Mouse (Mus musculus) induced T-regulatory cell, adult 2 months (primary cell): Measurements from ENCODE around the gene Vamp2.

Source experiments
- DNase-seq: peaks from one replicate; pipeline ENCODE4 v3.0.0-alpha.2; 2012; ENCODE audit warnings: low read depth

The Vamp2 gene

DNA sequence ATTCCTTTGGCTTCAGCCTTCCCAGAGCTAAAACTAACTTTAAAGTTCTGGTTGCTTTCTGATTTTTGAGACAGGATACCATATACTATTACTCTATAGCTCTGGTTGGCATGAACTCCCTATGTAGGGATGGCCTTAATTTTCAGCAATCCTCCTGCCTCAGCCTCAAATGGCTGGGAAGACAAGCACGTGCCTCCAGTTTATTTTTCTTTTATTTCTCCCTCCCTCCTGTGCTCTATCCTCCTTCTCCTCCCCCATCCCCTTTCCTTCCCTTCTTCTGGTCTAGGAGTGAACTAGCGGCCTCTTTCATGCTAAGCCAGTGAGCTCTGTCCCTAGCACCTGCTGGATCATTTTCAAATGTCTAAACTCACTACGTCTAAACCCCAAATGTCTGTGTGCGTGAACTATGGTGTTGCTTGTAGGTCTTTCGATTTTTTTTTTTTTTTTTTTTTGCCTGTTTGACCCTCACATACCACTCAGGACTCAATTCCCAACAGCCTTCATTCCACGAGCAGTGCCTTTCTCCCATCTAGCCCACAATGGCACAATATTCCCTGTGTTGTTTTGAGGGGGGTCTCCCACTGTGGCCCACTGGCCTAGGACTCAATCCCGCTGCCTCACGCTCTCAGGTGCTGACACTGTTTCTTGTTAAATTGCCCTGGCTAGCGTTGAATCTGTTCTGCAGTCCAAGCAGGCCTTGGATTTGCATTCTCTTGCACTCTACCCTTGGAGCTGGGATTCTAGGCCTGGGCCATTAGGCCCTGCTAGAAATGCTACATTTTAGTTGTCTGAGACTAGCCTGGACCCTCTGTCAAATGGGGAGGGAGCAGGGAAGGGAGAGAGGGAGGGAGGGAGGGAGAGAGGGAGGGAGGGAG, 23.8 kb upstream of the Vamp2 start:
- DNase-seq: no peak

DNA sequence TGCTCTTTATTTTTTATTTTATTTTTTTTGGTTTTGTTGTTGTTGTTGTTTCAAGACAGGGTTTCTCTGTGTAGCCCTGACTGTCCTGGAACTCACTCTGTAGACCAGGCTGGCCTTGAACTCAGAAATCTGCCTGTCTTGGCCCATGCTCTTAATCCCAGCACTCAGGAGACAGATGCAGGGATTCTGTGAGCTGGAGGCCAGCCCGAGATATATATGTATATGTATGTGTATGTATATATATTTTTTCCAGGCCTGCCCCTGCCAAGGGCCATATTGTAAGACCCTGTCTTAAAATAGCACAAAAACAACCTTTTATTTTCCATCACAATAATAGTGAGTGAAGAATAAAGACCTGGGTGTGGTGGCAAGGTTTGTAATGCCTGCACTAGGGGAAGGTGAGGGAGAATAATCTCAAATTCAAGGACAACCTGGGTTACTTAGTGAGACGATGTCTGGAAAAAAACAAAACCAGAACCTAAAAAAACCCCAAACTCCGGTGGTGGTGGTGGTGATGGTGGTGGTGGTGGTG, 22.8 kb upstream of the Vamp2 start:
- DNase-seq: no peak

GRCm38 (mm10) chr11:69066163-69066861, 22.0 kb upstream of the Vamp2 start:
- DNase-seq: peak; percentile 66

DNA sequence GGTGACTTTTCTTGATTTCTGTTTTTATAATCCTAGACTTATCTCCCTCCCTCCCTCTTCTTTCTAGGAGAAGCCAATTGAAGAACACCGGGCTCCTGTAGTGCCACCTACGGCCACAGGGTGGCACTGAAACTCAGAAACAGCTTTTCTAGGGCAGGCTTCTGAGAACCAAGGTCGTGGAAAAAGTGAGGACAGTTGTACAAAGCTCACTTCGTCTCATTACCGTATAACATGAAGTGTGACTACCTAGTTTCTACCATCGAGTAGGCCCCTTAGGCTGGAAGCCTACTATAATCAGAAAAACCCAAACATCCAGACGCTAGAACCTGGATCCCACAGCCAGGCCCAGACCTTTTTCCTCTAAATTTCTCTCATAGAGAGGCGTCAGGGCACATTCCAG, 21.3 kb upstream of the Vamp2 start:
- DNase-seq: peak; percentile 93

GRCm38 (mm10) chr11:69067601-69068000, 20.7 kb upstream of the Vamp2 start:
- no peak for DNase-seq

GRCm38 (mm10) chr11:69070093-69070492, 18.2 kb upstream of the Vamp2 start:
- DNase-seq: no peak

DNA sequence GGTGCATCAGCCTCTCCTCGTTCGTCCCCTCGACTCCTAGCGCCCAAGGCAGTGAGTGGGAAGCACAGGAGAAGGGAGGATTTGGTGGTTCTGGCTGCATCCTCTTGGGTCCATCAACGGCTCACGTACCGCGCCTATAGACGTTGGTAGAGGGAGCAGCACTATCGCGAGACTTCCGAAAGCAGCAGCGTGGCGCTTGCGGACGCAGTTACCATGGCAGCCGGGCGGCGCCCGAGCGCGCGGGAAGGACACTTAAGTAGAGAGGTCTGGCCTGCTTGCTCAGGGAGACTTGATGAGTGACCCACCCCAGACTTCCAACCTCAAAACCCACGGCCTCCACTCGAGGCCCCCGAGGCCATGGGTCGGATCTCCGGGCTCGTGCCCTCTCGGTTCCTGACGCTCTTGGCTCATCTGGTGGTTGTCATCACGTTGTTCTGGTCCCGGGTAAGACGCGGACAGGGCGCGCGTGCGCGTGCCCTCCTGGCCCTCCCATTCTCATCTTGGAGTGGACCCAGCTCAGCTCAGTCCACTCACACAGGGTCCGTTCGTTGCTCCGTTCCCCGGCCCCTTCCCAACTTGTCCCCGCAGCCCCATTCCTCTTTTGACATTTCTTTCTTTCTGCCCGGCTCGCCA, 17.6 kb upstream of the Vamp2 start, which contains the start of gene Tmem107:
Gene Tmem107 (plus strand): TSS at position 217 of the 633 bp plus-strand sequence.
- DNase-seq: peak; percentile 97

GRCm38 (mm10) chr11:69071262-69071661, 17.0 kb upstream of the Vamp2 start:
- DNase-seq: no peak

DNA sequence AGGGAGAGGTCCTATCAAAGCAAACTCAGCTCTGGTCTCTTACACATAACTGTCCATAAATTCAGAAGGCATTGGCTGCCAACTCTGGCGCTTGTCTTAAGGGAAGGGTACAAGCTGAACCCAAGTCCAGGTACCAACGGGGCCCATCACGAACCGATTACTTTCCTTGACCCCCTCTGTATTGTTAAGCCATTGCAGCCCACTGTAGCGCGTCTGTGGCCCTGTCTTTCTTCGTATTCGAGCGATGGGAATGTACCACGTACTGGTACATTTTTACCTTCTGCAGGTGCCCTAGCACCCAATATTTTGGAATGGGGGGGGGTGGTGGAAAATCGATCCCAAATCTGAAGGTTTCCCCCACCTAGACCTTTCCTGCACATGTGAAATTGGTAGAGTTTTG, 16.1 kb upstream of the Vamp2 start:
- no peak for DNase-seq

GRCm38 (mm10) chr11:69072666-69073064, 15.6 kb upstream of the Vamp2 start:
- DNase-seq: no peak

DNA sequence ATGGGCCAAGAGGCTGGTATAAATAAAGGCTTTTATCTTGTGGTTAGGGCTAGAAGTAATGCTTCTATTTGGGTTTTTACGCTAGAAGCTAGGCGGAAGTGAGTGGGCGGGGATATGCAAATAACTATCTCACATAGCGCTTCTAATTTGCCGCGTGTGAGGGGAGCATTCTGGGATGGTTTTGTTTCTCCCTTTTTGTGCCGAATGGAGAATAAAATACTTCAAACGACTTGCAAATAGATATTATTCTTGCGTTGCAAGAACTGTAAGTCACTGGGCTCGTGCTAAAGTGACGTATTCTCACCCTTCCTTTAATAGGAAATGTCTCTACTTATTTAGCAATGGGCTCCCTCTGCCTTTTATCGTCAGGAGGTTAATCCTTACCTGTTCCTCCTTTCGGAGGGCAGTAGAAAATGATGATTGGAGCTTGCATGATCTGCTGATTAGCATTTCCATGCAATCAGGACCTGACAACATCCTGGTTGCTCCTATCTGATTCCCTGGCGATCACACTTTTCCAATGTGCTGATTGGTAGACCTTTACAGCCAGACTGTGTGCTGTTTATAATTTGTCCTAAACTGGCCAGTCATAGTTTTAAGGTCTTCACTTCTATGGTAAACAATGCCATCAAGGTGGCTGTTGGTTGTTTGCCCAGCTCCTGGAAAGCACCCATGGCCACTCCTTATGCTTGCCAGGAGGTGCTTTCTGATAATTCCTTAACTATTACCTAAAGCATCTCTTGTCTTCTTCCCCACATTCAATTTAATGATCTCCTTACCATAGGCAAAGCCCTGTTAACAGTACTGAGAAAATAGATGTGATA, 15.0 kb upstream of the Vamp2 start:
- peak; percentile 99 for DNase-seq

DNA sequence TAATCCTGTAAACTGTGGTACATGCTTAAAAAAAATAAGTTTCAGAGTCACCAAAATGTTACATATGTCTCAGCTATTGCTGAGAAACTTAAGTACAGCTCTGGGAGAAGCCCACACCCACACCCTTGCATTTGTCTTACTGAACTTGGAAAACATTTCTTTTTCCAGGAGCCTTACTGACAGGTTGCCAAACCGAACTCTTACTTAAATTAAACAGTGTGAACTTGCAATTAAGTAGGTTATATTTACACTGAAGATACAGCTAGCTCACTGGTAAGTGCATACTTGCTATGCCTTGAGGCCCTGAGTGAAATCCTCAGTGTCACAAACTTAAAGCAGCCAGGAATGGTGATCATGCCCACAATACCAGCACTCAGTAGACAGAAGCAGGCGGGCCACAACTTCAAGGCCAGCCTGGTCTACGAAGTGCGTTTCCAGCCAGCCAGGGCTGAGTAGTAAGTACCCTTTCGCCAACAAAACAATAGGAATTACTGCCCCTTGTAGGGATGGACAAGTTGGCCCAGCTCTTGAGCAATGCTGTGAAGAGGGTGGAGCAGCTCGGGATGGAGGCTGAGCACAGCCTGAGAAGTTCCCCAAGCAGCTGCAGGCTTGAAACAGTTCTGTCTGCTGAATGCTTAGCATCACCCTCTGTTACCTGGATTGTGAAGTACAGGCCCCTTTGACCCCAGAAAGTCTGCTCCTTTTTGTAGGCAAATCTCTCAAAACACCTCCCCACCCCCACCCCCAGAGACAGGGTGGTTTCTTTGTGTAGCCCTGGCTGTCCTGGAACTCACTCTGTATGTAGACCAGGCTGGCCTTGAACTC, 14.1 kb upstream of the Vamp2 start:
- DNase-seq: no peak

DNA sequence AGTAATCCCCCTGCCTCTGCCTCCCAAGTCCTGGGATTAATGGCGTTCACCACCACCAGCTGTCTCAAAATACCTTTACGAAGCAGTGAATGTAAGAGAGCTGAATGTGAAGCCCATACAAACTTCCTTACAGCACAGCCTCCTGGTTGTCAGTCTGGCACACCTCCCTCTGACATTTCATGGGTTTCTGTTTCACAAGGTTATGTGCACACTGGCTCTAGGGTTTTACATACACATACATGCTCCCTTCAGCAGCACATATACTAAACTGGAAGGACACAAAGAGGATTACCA, 13.6 kb upstream of the Vamp2 start:
- peak; percentile 39 for DNase-seq

DNA sequence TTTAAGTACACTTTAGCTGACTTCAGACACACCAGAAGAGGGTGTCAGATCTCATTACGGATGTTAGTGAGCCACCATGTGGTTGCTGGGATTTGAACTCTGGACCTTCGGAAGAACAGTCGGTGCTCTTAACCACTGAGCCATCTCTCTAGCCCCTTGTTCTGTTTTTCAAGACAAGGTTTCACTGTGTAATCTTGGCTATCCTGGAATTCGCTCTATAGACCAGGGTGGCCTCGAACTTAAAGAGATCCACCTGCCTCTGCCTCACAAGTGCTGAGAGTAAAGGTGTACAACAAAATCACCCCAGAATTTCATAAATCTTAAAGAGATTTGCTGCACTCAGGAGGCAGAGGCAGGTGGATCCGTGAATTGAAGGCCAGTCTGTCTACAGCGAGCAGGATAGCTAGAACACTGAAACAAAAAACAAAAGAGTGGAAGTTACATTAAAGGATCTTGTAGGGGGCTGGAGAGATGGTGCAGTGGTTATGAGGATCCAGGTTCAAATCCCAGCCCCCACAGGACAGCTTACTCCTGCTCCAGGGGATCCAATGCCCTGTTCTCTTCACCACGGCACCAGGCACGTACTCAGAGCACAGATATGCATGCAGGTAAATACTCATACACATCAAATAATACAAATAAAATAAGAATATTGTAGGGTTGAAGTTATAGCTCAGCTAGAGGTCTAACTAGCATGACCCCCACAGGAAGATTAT, 12.4 kb upstream of the Vamp2 start:
- DNase-seq: no peak

DNA sequence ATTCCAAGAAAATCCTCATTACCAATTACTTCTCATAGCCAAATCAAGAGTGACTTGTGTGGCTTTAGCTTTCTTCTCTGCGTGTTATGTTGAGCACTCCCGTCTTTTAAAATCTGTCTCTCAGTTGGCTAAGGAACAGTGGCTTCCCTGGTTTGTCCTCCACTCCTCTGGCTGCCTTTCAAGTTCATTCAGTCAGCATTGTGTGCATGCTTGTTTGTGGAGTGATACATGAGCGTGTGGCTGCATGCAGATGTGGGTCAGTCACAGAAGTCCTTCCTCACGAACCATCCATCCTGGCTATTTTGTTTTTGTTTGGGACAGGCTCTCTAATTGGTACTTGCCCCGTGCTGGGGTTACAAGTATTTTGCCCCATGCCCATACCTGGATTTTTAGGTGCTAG, 11.7 kb upstream of the Vamp2 start:
- no peak for DNase-seq

DNA sequence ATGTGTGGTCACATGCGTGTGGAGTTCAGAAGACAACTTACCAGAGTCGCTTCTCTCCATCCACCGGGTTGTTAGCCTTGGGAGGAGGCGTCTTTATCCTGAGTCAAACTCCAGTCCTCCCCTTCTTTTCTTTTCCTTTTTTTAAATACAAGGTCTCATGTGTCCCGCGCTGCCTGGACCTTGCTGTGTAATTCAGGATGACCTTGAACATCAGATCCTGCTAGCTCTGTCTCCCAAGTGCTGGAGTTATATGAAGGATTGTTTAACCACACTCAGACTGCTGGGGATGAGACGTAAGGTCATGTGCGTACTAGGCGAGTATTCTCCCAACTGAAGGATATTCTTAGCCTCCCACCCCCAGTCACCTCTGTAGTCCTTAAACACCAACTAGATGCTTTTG, 11.0 kb upstream of the Vamp2 start:
- DNase-seq: no peak

- no peak for DNase-seq
Measured at GRCm38 (mm10) chr11:69078041-69078440, 10.2 kb upstream of the Vamp2 start.

GRCm38 (mm10) chr11:69078805-69079438, 9.4 kb upstream of the Vamp2 start:
- DNase-seq: no peak

GRCm38 (mm10) chr11:69080102-69080854, 8.0 kb upstream of the Vamp2 start:
- no peak for DNase-seq
